ENCODE assay signal across 17 mouse cellular contexts in the genomic region with DNA sequence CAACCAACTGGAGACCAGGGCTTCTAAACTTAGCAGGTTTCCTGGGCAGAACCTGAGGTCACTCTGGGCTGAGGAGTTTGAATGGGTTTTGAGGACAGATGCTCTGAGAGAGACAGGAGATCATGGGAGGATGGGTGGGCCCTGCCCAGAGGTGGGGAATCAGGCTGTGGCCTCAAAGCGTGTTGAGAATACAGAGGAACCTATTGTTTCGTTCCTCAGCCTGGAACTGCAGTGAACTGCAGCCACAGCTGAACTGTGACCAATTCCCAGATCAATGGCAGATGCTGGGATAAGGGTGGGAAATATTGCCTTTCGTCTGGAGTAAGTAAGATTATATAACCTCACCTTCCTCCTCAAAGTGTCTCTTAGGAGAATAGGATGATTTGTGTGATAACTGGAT. TPM values are rescaled to one million over a fixed set of nuclear protein-coding genes. Genes with fewer than 3 reads are reported as not detected.
DNase-seq lines count a peak whose midpoint lies in the region; ATAC-seq and TF ChIP-seq lines count a peak whose summit lies in the region.
"Had no signal": no experiment of that assay in that cellular context is flagged by ENCODE, and none has a peak within 500 bp of the region (broad histone marks: within the 10 kb centered on the region; RNA-seq: fewer than 3 reads in every experiment).

No protein-coding gene starts in this region.

- intact Hi-C loops in gastrocnemius, adult 2 months (cut with DNase I) = no loop called here
- intact Hi-C loops in gastrocnemius, postnatal 14 days (cut with DNase I; ENCODE audit: low total_unique reads) = no loop called here

- TF ChIP-seq POLR2A in embryonic fibroblast, embryonic 13.5 days (IDR thresholded peaks at IDR 0.05; ENCODE audit: low read depth, low read length) = no peak

- TF ChIP-seq CTCF in gastrocnemius, adult 2 months (IDR thresholded peaks at IDR 0.05) = no peak
- no peak for TF ChIP-seq CTCF in layer of hippocampus, adult 2 months (conservative IDR thresholded peaks at IDR 0.05)
- no peak for TF ChIP-seq CTCF in embryonic fibroblast, embryonic 13.5 days (IDR thresholded peaks at IDR 0.05; ENCODE audit: borderline replicate concordance, insufficient read depth, low read length)

- no peak for ATAC-seq in monocyte, adult 5-6 weeks (replicated peaks; ENCODE audit: insufficient number of reproducible peaks, low FRiP score, low TSS enrichment, poor library complexity, severe bottlenecking)
- ATAC-seq: forebrain, embryonic 16.5 days; inflammation-experienced regulatory T-cells, adult 6 months; midbrain, embryonic 13.5 days had no signal

- H3K4me3 ChIP-seq in gastrocnemius, adult 2 months = no peak overlapping the region
- H3K4me3 ChIP-seq in layer of hippocampus, adult 2 months = no peak overlapping the region
- H3K4me3 ChIP-seq in embryonic fibroblast, embryonic 13.5 days (ENCODE audit: insufficient read depth, low read length) = no peak overlapping the region
- H3K4me3 ChIP-seq: embryonic facial prominence, embryonic 12.5 days; limb, embryonic 13.5 days; midbrain, embryonic 13.5 days had no signal

- H3K4me1 ChIP-seq in embryonic fibroblast, embryonic 13.5 days (ENCODE audit: control insufficient read depth, insufficient read depth, low read length) = peaks cover 26% of the 10 kb centered on the region

- no peak for DNase-seq in gastrocnemius, adult 2 months
- no peak for DNase-seq in gastrocnemius, postnatal 14 days
- no peak for DNase-seq in layer of hippocampus, adult 2 months (ENCODE audit: low spot score in 2 of 2)
- DNase-seq in layer of hippocampus, adult 18-20 months (ENCODE audit: low spot score in 2 of 2) = no peak
- peak; percentile 30 for DNase-seq in MN1 (ENCODE audit: low spot score)
- DNase-seq in cerebellum, adult 8-10 months = no peak
- DNase-seq: cerebellum, adult 18-20 months; gastrocnemius, postnatal 25 days; thymus, adult 2 months had no signal

- peak overlapping the region; percentile 82 for H3K27ac ChIP-seq in gastrocnemius, adult 2 months
- H3K27ac ChIP-seq in layer of hippocampus, adult 2 months = peak overlapping the region; percentile 28; the same call in 1 of the 2 replicates
- H3K27ac ChIP-seq in embryonic fibroblast, embryonic 13.5 days (ENCODE audit: insufficient read depth, low read length) = peak overlapping the region; percentile 39
- H3K27ac ChIP-seq: embryonic facial prominence, embryonic 12.5 days; kidney, postnatal 0 days; limb, embryonic 13.5 days; midbrain, embryonic 13.5 days had no signal

RNA-seq across cellular contexts. Expression of a gene that starts 8.1 kb away (rescaled TPM):
- total RNA-seq in gastrocnemius, adult 2 months (2021) = 10 to 100 TPM; 17.2 to 32.0 TPM
- total RNA-seq in gastrocnemius, postnatal 14 days (2021) = 10 to 100 TPM; 27.1 to 50.8 TPM
- total RNA-seq in layer of hippocampus, adult 2 months (2021) = 1 to 10 TPM; 7.0 to 7.9 TPM
- 1 to 10 TPM; 7.1 to 7.4 TPM for total RNA-seq in layer of hippocampus, adult 18-20 months (2021)
- polyA plus RNA-seq in embryonic fibroblast, embryonic 13.5 days (2011; ENCODE audit: insufficient read length, low read depth, missing spikeins) = 18.9 and 26.4 TPM in 2 replicates
- 0.38 to 7.2 TPM (median 0.53 TPM) in 3 replicates for total RNA-seq in monocyte, adult 5-6 weeks (2017)

RNA-seq across cellular contexts. Expression of a gene that starts 37.2 kb away (rescaled TPM):
- total RNA-seq in gastrocnemius, adult 2 months (2021) = 100 to 1,000 TPM; 110 to 123 TPM
- total RNA-seq in gastrocnemius, postnatal 14 days (2021) = 100 to 1,000 TPM in 1 of 2 experiments, 10 to 100 TPM in 1; 98.8 to 124 TPM
- total RNA-seq in layer of hippocampus, adult 2 months (2021) = 10 to 100 TPM; 49.6 to 55.2 TPM
- 10 to 100 TPM; 56.9 to 62.7 TPM for total RNA-seq in layer of hippocampus, adult 18-20 months (2021)
- 109 and 118 TPM in 2 replicates for polyA plus RNA-seq in embryonic fibroblast, embryonic 13.5 days (2011; ENCODE audit: insufficient read length, low read depth, missing spikeins)
- 678 to 973 TPM (median 884 TPM) in 3 replicates for total RNA-seq in monocyte, adult 5-6 weeks (2017)

RNA-seq across cellular contexts. Expression of a gene that starts 43.6 kb away (rescaled TPM):
- total RNA-seq in gastrocnemius, adult 2 months (2021) = 10 to 100 TPM; 18.0 to 23.0 TPM
- total RNA-seq in gastrocnemius, postnatal 14 days (2021) = 10 to 100 TPM; 16.7 to 18.5 TPM
- total RNA-seq in layer of hippocampus, adult 2 months (2021) = 10 to 100 TPM in 1 of 2 experiments, 1 to 10 TPM in 1; 9.3 to 10.5 TPM
- 10 to 100 TPM in 1 of 2 experiments, 1 to 10 TPM in 1; 10.0 to 10.5 TPM for total RNA-seq in layer of hippocampus, adult 18-20 months (2021)
- polyA plus RNA-seq in embryonic fibroblast, embryonic 13.5 days (2011; ENCODE audit: insufficient read length, low read depth, missing spikeins) = 155 and 327 TPM in 2 replicates
- 1.6 to 7.1 TPM in 2 of 3 replicates, not detected in the other for total RNA-seq in monocyte, adult 5-6 weeks (2017)

Comparison
In these comparisons a context has a peak if more than half of its experiments do, and no peak if none do; other contexts are left out.
1. H3K27ac ChIP-seq: peak in every context shown above with its lines; median percentile 82 in gastrocnemius, adult 2 months; 39 in embryonic fibroblast, embryonic 13.5 days; 28 in layer of hippocampus, adult 2 months.